10 mouse cellular contexts compared by ENCODE assay signal in genomic region chr10:25426058-25426457, GRCm38 (mm10).
DNase-seq lines count a peak whose midpoint lies in the region; ATAC-seq and TF ChIP-seq lines count a peak whose summit lies in the region.
"Had no signal": no experiment of that assay in that cellular context is flagged by ENCODE, and none has a peak within 500 bp of the region (broad histone marks: within the 10 kb centered on the region; RNA-seq: fewer than 3 reads in every experiment).

No protein-coding gene starts in this region.

- no peak for ATAC-seq in heart, embryonic 13.5 days (ENCODE audit: extremely low read depth, insufficient number of reproducible peaks, low FRiP score, low TSS enrichment)
- no peak for ATAC-seq in kidney, postnatal 0 days (replicated peaks; ENCODE audit: low FRiP score, low read depth)
- ATAC-seq in megakaryocyte progenitor cell, adult 5-6 weeks (replicated peaks; ENCODE audit: poor library complexity): 0 out of 2 replicates have a peak, but pooled peaks have one; percentile 23
- ATAC-seq: midbrain, embryonic 15.5 days had no signal

- no peak overlapping the region for H3K9ac ChIP-seq in heart, embryonic 13.5 days
- H3K9ac ChIP-seq in kidney, postnatal 0 days (ENCODE audit: low read depth, low read length): no peak overlapping the region
- H3K9ac ChIP-seq: midbrain, embryonic 15.5 days had no signal

- peaks cover 3% of the 10 kb centered on the region; the same call in 1 of the 2 replicates for H3K4me1 ChIP-seq in spleen, adult 2 months (ENCODE audit: control insufficient read depth, insufficient read depth, insufficient read length)
- H3K4me1 ChIP-seq in heart, embryonic 13.5 days: peaks cover 50% of the 10 kb centered on the region
- peaks cover 6% of the 10 kb centered on the region; the same call in 1 of the 2 replicates for H3K4me1 ChIP-seq in kidney, postnatal 0 days (replicated peaks; ENCODE audit: insufficient read depth, low read length)
- H3K4me1 ChIP-seq: midbrain, embryonic 15.5 days had no signal

- H3K36me3 ChIP-seq in spleen, adult 2 months (ENCODE audit: control insufficient read depth, insufficient read depth, low read length): no peaks in the 10 kb centered on the region
- H3K36me3 ChIP-seq in heart, embryonic 13.5 days: no peaks in the 10 kb centered on the region
- no peaks in the 10 kb centered on the region for H3K36me3 ChIP-seq in kidney, postnatal 0 days (ENCODE audit: insufficient read depth, low read length)
- H3K36me3 ChIP-seq: G1E; midbrain, embryonic 15.5 days had no signal

- TF ChIP-seq CTCF in spleen, adult 2 months (IDR thresholded peaks at IDR 0.05; ENCODE audit: extremely low read depth, insufficient read depth, insufficient read length, insufficient replicate concordance): no peak
- no peak for TF ChIP-seq CTCF in kidney, postnatal 0 days (IDR thresholded peaks at IDR 0.05; ENCODE audit: low read depth)

- no peak overlapping the region for H3K4me2 ChIP-seq in heart, embryonic 13.5 days
- H3K4me2 ChIP-seq in kidney, postnatal 0 days (ENCODE audit: low read length): no peak overlapping the region
- H3K4me2 ChIP-seq: midbrain, embryonic 15.5 days had no signal

- H3K27me3 ChIP-seq in spleen, adult 2 months (ENCODE audit: control insufficient read depth, insufficient read depth, low read length): no peaks in the 10 kb centered on the region
- no peaks in the 10 kb centered on the region for H3K27me3 ChIP-seq in heart, embryonic 13.5 days (replicated peaks)
- H3K27me3 ChIP-seq in kidney, postnatal 0 days (ENCODE audit: insufficient read depth, low read length): no peaks in the 10 kb centered on the region
- H3K27me3 ChIP-seq: midbrain, embryonic 15.5 days had no signal

- no peak for TF ChIP-seq POLR2A in spleen, adult 2 months (IDR thresholded peaks at IDR 0.05; ENCODE audit: low read depth, low read length)

- WGBS in spleen, adult 2 months: 3% methylated on average over 1 of the region's 1 CpGs
- 7% methylated on average over 1 of the region's 1 CpGs for whole genome bisulfite sequencing in heart, embryonic 13.5 days
- WGBS in kidney, postnatal 0 days: 18% methylated on average over 1 of the region's 1 CpGs

- H3K4me3 ChIP-seq in spleen, adult 2 months (ENCODE audit: extremely low read depth, insufficient read depth, insufficient read length): no peak overlapping the region
- H3K4me3 ChIP-seq in heart, embryonic 13.5 days: no peak overlapping the region
- no peak overlapping the region for H3K4me3 ChIP-seq in kidney, postnatal 0 days (replicated peaks; ENCODE audit: low read depth, low read length)
- H3K4me3 ChIP-seq: midbrain, embryonic 15.5 days had no signal

- no peaks in the 10 kb centered on the region for H3K9me3 ChIP-seq in heart, embryonic 13.5 days
- no peaks in the 10 kb centered on the region for H3K9me3 ChIP-seq in kidney, postnatal 0 days (replicated peaks; ENCODE audit: low read length)
- H3K9me3 ChIP-seq: G1E; midbrain, embryonic 15.5 days had no signal

- 0 out of 2 replicates have a peak overlapping the region, but pooled peaks have one; percentile 20 for H3K27ac ChIP-seq in spleen, adult 2 months (ENCODE audit: insufficient read depth, low read length)
- peak overlapping the region; percentile 87 for H3K27ac ChIP-seq in heart, embryonic 13.5 days (replicated peaks)
- H3K27ac ChIP-seq in kidney, postnatal 0 days: peak overlapping the region; percentile 83
- H3K27ac ChIP-seq: midbrain, embryonic 15.5 days had no signal

- no peak for DNase-seq in spleen, adult 2 months (ENCODE audit: low read depth in 1 of 2, low spot score in 2 of 2)
- DNase-seq in spleen, postnatal 10 days (ENCODE audit: low spot score in 2 of 2): no peak
- DNase-seq in kidney, postnatal 0 days (ENCODE audit: low spot score): peak; percentile 79
- no peak for DNase-seq in adrenal gland, adult 2 months
- DNase-seq in cerebellum, adult 9-10 months: no peak
- DNase-seq in layer of hippocampus, postnatal 14 days (ENCODE audit: low spot score in 2 of 2): no peak

Comparison
In these comparisons a context has a peak if more than half of its experiments do, and no peak if none do; other contexts are left out.
1. H3K27ac ChIP-seq: peak in every context shown above with its lines; median percentile 87 in heart, embryonic 13.5 days; 83 in kidney, postnatal 0 days; 20 in spleen, adult 2 months.